Mouse (Mus musculus) left cerebral cortex, adult 11 months (tissue): ENCODE measurements around the gene Smim11.

ENCODE experiments used
- DNase-seq: peaks from one replicate; pipeline ENCODE4 v3.0.0; 2022; ENCODE audit warnings: low spot score

Gene Smim11

DNA sequence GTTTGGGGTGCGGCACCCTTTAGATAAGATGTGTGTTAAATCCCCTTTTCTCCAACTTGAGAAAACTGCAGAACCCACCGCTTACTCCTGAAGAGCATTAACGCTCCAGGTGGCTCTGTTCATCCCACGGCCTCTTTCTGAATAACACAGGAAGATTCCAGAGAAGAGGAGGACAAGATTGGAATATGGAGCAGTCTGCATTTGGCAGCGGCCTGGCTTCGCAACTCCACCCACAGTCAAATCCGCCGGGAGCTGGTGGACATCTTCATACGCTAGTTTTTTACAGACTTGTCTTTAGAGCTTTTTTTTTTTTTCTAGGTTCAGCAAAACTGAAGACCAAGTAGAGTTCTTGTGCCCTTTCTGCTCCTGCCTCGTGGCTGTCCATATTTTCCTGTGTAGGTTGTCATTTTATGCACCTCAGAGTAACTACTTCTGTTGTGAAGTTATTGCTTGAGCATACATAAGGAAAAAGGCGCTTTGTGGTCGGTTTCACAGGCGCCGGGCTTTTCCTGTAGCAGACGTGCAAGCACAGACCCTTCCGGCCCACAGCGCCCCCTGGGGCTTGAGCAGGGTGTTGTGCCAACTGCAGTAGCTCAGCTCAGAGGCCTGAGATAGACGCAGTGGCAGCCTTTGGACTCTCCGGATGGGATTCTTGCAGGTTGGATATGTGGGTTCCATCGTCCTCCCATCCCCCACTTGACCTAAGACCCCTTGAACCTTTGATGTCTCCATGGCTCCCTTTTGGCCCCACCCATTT is 18.4 kb downstream of the Smim11 start:
- no peak for DNase-seq

- no peak for DNase-seq
These were observed 19.3 kb downstream of the Smim11 start for GRCm38 (mm10) chr16:92320361-92320760.

GRCm38 (mm10) chr16:92321341-92321740 is 20.3 kb downstream of the Smim11 start, which contains the start of gene Fam243:
Gene Fam243 (minus strand): TSS chr16:92321441.
- no peak for DNase-seq

GRCm38 (mm10) chr16:92324309-92325061 is 23.4 kb downstream of the Smim11 start:
- DNase-seq, result no peak

- DNase-seq, result no peak
These were observed 23.9 kb downstream of the Smim11 start for GRCm38 (mm10) chr16:92325062-92325406.

- no peak for DNase-seq
These were observed 26.8 kb downstream of the Smim11 start for GRCm38 (mm10) chr16:92327911-92328310.

GRCm38 (mm10) chr16:92330966-92331365 is 29.9 kb downstream of the Smim11 start:
- no peak for DNase-seq

DNA sequence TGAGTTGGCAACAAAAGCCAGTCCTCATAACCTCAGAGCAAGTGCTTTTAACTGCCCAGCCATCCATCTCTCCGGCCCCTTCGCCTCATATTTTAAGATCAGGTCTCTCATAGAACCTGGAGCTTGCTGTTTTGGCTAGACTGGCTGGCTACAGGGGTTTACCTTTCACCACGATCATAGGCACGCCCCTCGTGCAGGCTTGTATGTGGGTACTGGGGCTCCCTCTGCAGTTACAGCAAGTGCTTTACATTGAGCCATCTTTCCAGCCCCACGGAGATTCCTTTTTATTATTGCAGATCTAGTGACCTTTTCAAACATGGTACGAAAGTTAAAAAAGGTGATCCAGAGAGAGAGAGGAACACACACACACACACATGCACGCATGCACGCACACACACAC is 33.5 kb downstream of the Smim11 start:
- DNase-seq, result no peak

DNA sequence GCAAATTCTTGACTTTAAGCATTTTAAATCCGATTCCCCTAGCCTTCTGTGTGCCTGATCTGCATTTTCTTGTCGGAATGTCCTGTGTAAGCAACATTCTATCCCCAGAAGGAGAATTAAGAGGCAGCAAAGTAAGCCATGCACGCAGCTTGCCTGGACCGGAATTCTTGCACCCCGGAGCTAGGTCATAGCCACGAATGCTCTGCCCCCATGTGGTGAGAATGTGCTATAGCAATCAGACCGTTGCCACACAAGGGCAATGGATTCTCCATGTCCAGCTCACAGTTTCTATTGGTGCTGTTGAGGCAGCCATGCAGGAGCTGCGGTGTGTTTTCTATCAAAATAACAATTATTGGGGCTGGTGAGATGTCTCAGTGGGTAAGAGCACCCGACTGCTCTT is 35.2 kb downstream of the Smim11 start:
- DNase-seq, result no peak

DNA sequence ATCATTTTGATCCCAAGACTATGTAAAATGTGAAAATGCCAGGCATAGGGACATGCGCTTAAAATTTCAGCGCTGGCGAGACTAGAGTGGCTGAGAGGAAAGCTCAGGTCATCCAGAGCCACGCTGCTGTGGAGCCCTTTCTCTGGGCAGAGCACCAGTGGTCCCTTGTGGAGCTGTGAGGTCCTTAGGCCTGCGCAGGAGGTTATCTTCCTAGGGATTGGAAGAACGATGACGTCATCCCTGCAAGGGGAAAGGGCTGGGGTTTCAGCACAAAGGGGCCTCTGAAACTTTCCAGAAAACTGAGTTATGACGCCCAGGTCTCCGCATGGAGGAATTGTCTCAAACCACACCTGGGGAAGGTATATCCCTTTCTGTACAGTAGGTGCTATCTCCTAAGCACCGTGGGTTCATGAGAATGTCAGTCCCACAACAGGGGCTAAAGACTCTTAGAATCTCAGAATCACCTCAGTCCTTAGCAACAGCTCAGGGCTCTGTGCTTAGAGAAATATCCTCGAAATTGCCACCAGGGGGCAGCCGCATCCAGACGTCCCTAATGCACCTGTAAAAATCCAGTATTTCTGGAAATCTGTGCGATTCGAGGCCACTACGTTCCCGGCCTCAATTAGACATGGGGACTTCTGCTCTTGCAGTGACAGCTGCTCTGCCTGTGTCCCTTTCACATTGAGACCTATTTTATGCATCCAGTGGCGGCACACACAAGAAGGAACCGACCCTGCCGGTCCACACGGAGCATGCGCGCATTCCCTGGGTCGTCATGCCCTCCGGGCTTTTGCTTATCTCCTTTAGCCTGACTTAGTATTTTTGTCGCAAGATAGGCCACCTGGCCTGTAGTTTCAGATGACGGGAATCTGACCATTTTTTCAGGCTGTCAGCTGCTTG is 39.8 kb downstream of the Smim11 start:
- DNase-seq, result no peak

DNA sequence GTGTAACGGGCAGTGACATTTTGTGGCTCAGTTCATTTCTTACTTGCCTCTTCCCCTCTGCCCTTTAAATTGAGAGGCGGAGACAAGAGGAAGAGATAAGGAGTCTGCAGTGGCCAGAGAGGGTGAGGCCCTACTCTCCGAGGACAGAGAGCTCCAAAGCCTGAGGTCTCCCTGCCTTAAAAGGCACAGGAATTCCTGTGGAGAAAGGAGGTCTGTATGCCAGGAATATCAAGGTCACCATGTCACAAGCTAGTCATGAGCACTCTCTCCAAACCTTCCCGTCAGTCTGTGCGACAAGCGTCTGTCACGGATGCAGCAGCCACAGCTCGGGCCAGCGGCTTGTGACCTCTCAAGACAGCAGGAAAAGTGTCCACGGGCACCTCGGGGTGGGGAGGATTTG is 44.1 kb downstream of the Smim11 start:
- DNase-seq, result no peak

- no peak for DNase-seq
These were observed 45.3 kb downstream of the Smim11 start for GRCm38 (mm10) chr16:92346297-92346916.

- DNase-seq, result no peak
These were observed 47.9 kb downstream of the Smim11 start for GRCm38 (mm10) chr16:92348941-92349340.

DNA sequence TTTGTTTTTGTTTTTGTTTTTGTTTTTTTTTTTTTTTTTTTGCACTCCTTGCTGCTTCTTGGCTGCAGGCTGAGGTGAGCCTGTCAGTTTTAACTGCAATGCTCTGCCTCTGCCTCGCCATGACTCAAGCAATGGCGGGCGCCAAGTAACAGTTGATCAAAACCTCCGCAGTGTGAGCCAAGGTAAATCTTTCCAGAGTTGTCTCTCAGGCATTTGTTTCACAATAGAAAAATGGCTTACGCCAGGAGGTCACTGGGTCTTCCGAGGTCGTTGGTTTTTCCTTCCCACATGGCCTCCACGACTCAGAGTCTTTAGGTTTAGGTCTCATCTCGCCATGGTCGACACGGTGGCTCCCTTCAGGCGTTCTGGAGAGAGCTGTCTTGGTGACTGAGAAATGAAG is 52.2 kb downstream of the Smim11 start:
- DNase-seq, result no peak

DNA sequence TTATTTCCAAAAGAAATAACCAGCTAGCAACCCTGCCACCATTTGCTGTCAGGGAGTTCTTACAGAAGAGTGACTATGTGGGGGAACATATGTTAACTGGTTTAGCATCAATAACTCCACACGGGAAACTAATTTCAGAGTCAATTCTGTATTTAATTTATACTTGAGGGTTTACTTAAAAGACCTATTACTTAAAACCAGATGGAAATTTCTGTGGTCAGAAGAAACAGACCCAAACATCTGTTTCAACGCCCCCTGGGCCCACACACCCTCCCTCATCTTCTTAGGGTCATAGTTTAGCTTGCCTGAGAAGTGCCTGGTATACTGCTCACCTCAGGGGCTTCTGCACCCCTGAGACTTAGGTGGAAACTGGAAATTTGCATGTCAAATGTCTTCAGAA is 52.8 kb downstream of the Smim11 start:
- no peak for DNase-seq

DNA sequence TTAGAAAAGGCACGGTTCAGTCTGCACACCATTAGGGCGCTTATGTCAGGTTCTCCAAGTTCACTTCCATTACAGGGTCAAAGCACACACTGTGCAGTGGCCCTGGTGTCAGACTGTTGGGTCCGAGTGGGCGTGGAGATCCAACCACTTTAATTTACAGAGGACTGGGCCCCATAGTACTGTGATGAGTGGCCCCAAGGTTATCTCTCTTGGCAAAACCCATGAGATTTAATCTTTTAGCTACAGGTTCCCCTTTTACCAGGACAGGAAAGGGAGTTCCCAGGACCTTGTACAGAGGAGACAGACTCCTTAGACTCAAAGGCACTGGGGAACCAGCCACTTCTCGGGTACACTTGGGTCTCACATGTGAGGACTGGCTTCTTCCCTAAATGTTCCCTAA is 54.3 kb downstream of the Smim11 start:
- no peak for DNase-seq

DNA sequence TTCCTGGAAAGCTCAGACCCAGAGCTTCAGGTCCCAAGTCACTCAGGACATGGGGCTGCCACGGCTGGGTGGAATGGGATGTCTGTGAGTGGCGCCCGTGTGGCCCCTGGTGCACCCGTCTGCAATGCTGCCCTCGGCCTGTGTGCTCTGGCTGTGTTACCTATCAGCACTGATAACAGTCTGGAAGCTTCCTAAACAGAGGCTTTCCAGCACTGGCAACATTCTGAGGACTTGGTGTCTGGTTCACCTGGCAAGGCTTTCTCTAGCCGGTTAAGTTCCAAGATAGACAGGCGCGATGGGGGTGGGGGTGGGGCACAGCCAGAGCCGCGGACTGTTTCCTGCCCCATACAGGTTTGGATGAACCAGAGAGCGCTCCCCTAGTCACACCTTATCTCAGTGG is 54.9 kb downstream of the Smim11 start:
- no peak for DNase-seq

GRCm38 (mm10) chr16:92357023-92357422 is 55.9 kb downstream of the Smim11 start:
- no peak for DNase-seq

GRCm38 (mm10) chr16:92357566-92357965 is 56.5 kb downstream of the Smim11 start:
- DNase-seq, result no peak

DNA sequence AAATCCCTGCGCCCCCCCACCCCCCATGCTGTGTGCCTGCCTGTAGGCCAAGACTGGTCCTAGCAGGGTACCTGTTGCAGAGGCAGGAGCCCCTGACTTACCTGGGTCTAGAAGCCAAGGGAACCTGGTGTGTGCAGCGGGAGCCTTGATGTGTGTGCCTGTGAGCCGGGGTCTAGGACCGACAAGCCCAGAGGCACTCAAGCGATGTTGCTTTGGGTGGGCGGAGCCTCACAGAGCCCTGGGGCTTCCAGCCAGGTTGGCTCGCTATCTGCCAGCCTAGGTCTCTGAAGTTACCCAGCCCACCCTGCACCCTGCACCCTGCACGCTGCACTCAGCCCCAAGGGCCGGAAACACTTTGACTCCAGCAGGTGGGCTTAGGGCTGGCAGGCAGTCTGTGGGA is 57.6 kb downstream of the Smim11 start:
- no peak for DNase-seq

DNA sequence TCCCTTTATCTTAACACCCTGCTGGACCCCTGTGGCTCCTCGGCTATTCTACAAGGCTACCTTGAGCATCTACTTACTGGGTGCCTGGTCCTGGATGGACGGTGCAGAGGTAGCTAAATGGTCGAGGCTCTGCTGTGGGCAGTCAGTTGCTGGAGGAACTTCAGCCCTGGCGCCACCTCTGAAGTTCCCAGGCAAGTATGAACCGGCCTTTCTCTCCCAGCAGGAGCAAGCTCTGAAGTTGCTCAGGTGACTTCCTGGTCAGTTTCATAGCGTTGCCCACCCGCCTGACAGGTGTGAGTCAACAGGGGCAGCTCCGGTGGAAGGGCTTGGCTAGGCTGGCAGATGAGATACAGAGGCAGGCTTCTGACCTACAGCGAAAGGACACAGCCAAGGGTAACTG is 58.1 kb downstream of the Smim11 start, which contains the start of gene Kcne1:
Gene Kcne1 (minus strand): TSS at position 240 of the 400 bp plus-strand sequence.
- no peak for DNase-seq

GRCm38 (mm10) chr16:92360711-92361110 is 59.6 kb downstream of the Smim11 start:
- no peak for DNase-seq
